Mouse (Mus musculus) erythroblast, embryonic 14.5 days (primary cell): ENCODE measurements around the gene Rngtt. TPM values are rescaled to one million over a fixed set of nuclear protein-coding genes. Genes with fewer than 3 reads are reported as not detected.

Source experiments
- H3K27me3 ChIP-seq: 2 replicates; pipeline ENCODE4 v1.6.1; 2012; ENCODE audit warnings: inconsistent platforms; ENCODE audit not compliant: control insufficient read depth
- H3K36me3 ChIP-seq: 2 replicates; pipeline ENCODE4 v1.6.1; 2012; ENCODE audit warnings: mild to moderate bottlenecking, inconsistent platforms; ENCODE audit not compliant: control insufficient read depth
- H3K4me1 ChIP-seq: 2 replicates; pipeline ENCODE4 v1.6.1; 2012; ENCODE audit warnings: inconsistent platforms; ENCODE audit not compliant: control insufficient read depth
- H3K4me3 ChIP-seq: replicated peaks from 2 replicates; pipeline ENCODE3; 2012; ENCODE audit warnings: moderate library complexity, mild to moderate bottlenecking, inconsistent platforms
- H3K9me3 ChIP-seq: 2 replicates; pipeline ENCODE4 v1.6.1; 2012; ENCODE audit warnings: low read length, inconsistent platforms, mixed read lengths; ENCODE audit not compliant: control insufficient read depth
- GATA1 ChIP-seq: IDR thresholded peaks from 2 replicates; pipeline ENCODE4 v1.6.1; 2012; ENCODE audit warnings: low read length, inconsistent platforms, mixed read lengths
- TAL1 ChIP-seq: IDR thresholded peaks from 3 replicates; pipeline ENCODE4 v1.6.1; 2012; ENCODE audit warnings: low read length, inconsistent platforms, mixed read lengths
- polyA plus RNA-seq: library from polyadenylated mRNA; stranded (reverse); fragments of >175 nt; gene quantifications from 2 replicates; pipeline ENCODE4 v1.2.3, GENCODE M21; 2012

Gene Rngtt
- 0.61 and 0.71 TPM in 2 replicates for polyA plus RNA-seq

DNA sequence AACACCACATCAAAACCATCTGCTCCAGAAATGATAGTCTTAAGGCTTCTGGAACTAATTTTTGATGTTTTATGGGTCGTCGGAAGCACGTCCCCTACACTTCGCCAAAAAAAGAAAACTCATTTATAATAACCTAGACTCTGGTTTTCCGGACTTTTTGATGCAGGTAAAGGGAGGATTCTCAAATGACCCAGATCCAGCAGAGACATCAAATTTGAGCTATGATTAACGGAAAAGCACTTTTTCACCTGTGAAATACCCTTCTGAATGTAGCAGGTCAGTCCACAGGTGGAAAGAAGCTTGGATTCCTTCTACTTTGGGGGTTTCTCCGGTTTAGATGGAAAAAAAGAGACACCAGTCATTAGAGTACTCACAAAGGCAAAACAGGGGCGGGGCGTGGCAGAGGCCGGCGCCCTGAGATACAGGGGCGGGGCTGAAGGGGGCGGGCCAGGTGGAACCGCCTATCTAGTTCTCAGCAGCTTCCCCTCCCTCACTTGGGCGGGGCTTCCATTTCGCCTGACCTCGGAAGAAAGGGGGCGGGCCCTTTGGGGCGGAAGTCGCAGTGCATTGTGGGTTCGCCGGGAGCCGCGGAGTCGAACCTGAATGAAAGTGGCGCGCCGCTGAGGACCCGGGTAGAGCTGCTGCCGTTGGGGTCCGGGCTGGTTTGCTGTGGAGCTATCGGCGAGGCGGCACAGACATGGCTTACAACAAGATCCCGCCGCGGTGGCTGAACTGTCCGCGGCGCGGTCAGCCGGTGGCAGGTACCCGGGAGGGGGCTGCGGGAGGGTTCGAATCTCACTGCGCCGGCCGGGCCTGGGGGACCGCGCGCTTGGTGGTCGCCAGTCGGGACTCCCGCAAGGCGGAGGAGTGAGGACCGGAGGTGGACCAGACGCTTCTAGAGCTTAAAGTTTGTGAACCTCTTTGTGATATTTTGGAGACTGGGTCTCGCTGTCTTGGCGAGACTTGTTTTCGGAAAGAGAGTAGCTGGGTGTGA lies at the start of gene Rngtt:
Gene Rngtt (plus strand): TSS at position 548 of the 994 bp plus-strand sequence.
- TF ChIP-seq TAL1 (no peak), GATA1 (no peak)
- no peaks in the 10 kb centered on the region for H3K9me3 ChIP-seq
- peak within 1 kb of the TSS; percentile 99 for H3K4me3 ChIP-seq
- H3K4me1 ChIP-seq, result peaks cover 35% of the 10 kb centered on the region
- no peaks in the 10 kb centered on the region for H3K27me3 ChIP-seq
- peaks cover 11% of the 10 kb centered on the region for H3K36me3 ChIP-seq

DNA sequence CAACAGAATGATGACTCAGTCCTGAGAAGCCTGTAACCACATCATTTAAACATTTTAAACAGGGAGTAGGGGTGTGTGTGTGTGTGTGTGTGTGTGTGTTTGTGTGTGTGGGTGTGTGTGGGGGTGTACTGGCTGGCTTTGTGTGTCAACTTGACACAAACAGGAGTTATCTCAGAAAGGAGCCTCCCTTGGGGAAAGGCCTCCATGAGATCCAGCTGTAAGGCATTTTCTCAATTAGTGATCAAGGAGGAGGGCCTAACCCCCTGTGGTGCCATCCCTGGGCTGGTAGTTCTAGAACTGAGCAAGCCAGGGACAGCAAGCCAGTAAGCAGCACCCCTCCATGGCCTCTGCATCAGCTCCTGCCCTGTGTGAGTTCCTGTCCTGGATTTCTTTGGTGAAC lies 49.8 kb upstream of the Rngtt start:
- Histone ChIP-seq H3K4me3 (no peak overlapping the region), H3K27me3 (no peaks in the 10 kb centered on the region; the same call in 1 of the 2 replicates), H3K9me3 (no peaks in the 10 kb centered on the region), H3K4me1 (peaks cover 2% of the 10 kb centered on the region; the same call in 1 of the 2 replicates), H3K36me3 (no peaks in the 10 kb centered on the region)
- TF ChIP-seq GATA1, result no peak

- no peaks in the 10 kb centered on the region; the same call in 1 of the 2 replicates for H3K27me3 ChIP-seq
- no peaks in the 10 kb centered on the region for H3K9me3 ChIP-seq
- H3K4me1 ChIP-seq, result peaks cover 2% of the 10 kb centered on the region; the same call in 1 of the 2 replicates
- no peak overlapping the region for H3K4me3 ChIP-seq
- no peaks in the 10 kb centered on the region for H3K36me3 ChIP-seq
- TF ChIP-seq TAL1, result no peak
- no peak for TF ChIP-seq GATA1
These were observed 48.8 kb upstream of the Rngtt start for GRCm38 (mm10) chr4:33261311-33261753.

GRCm38 (mm10) chr4:33262897-33263296 lies 47.2 kb upstream of the Rngtt start:
- TF ChIP-seq GATA1, result no peak
- TF ChIP-seq TAL1, result no peak
- Histone ChIP-seq H3K27me3 (no peaks in the 10 kb centered on the region; the same call in 1 of the 2 replicates), H3K9me3 (no peaks in the 10 kb centered on the region), H3K4me1 (peaks cover 2% of the 10 kb centered on the region; the same call in 1 of the 2 replicates), H3K4me3 (no peak overlapping the region), H3K36me3 (no peaks in the 10 kb centered on the region)

GRCm38 (mm10) chr4:33264979-33265726 lies 45.0 kb upstream of the Rngtt start:
- no peaks in the 10 kb centered on the region for H3K36me3 ChIP-seq

GRCm38 (mm10) chr4:33270386-33271314 lies 39.5 kb upstream of the Rngtt start:
- H3K27me3 ChIP-seq, result no peaks in the 10 kb centered on the region
- TF ChIP-seq GATA1 (no peak), TAL1 (no peak)
- H3K36me3 ChIP-seq, result no peaks in the 10 kb centered on the region
- H3K4me1 ChIP-seq, result no peaks in the 10 kb centered on the region
- H3K9me3 ChIP-seq, result no peaks in the 10 kb centered on the region
- H3K4me3 ChIP-seq, result no peak overlapping the region

More at GRCm38 (mm10) chr4:33264979-33265726, 45.0 kb upstream of the Rngtt start:
- TF ChIP-seq TAL1 (no peak), GATA1 (no peak)
- Histone ChIP-seq H3K4me3 (no peak overlapping the region), H3K27me3 (no peaks in the 10 kb centered on the region; the same call in 1 of the 2 replicates), H3K9me3 (no peaks in the 10 kb centered on the region), H3K4me1 (peaks cover 2% of the 10 kb centered on the region; the same call in 1 of the 2 replicates)

GRCm38 (mm10) chr4:33273437-33273836 lies 36.7 kb upstream of the Rngtt start:
- Histone ChIP-seq H3K4me1 (no peaks in the 10 kb centered on the region), H3K9me3 (no peaks in the 10 kb centered on the region), H3K36me3 (no peaks in the 10 kb centered on the region), H3K27me3 (no peaks in the 10 kb centered on the region), H3K4me3 (no peak overlapping the region)
- TF ChIP-seq GATA1 (no peak), TAL1 (no peak)
